ENCODE assay signal across 14 mouse cellular contexts in genomic region chr11:77896011-77896410, GRCm38 (mm10). TPM values are rescaled to one million over a fixed set of nuclear protein-coding genes. Genes with fewer than 3 reads are reported as not detected.
DNase-seq lines count a peak whose midpoint lies in the region; ATAC-seq and TF ChIP-seq lines count a peak whose summit lies in the region.
"Had no signal": no experiment of that assay in that cellular context is flagged by ENCODE, and none has a peak within 500 bp of the region (broad histone marks: within the 10 kb centered on the region; RNA-seq: fewer than 3 reads in every experiment).

No protein-coding gene starts in this region.

- H3K4me1 ChIP-seq in embryonic facial prominence, embryonic 12.5 days, result peaks cover 34% of the 10 kb centered on the region
- H3K4me1 ChIP-seq in embryonic facial prominence, embryonic 10.5 days, result peaks cover 51% of the 10 kb centered on the region
- H3K4me1 ChIP-seq in embryonic facial prominence, embryonic 14.5 days (ENCODE audit: control insufficient read depth, insufficient read depth, low read length), result peaks cover 36% of the 10 kb centered on the region
- H3K4me1 ChIP-seq in hindbrain, embryonic 12.5 days, result peaks cover 74% of the 10 kb centered on the region
- peaks cover 81% of the 10 kb centered on the region for H3K4me1 ChIP-seq in midbrain, embryonic 13.5 days (replicated peaks)

- H3K4me2 ChIP-seq in embryonic facial prominence, embryonic 12.5 days (replicated peaks), result 0 out of 2 replicates have a peak overlapping the region, but pooled peaks have one; percentile 39
- H3K4me2 ChIP-seq in embryonic facial prominence, embryonic 14.5 days (ENCODE audit: low read depth, low read length), result peak overlapping the region; percentile 46
- H3K4me2 ChIP-seq in hindbrain, embryonic 12.5 days (replicated peaks), result peak overlapping the region; percentile 41
- peak overlapping the region; percentile 53 for H3K4me2 ChIP-seq in midbrain, embryonic 13.5 days (replicated peaks)

- ATAC-seq in embryonic facial prominence, embryonic 12.5 days (ENCODE audit: insufficient number of reproducible peaks, insufficient read depth, low FRiP score, low TSS enrichment), result no peak
- no peak for ATAC-seq in embryonic facial prominence, embryonic 14.5 days (ENCODE audit: low read depth)
- no peak for ATAC-seq in hindbrain, embryonic 12.5 days (ENCODE audit: low FRiP score)
- ATAC-seq in midbrain, embryonic 13.5 days, result no peak

- H3K27me3 ChIP-seq in embryonic facial prominence, embryonic 12.5 days, result peaks cover 37% of the 10 kb centered on the region
- H3K27me3 ChIP-seq in embryonic facial prominence, embryonic 10.5 days (replicated peaks; ENCODE audit: low read depth, poor library complexity, severe bottlenecking), result peaks cover 93% of the 10 kb centered on the region
- H3K27me3 ChIP-seq in embryonic facial prominence, embryonic 14.5 days (replicated peaks; ENCODE audit: control insufficient read depth, insufficient read depth, low read length), result peaks cover 39% of the 10 kb centered on the region
- H3K27me3 ChIP-seq in hindbrain, embryonic 12.5 days, result peaks cover 37% of the 10 kb centered on the region
- peaks cover 4% of the 10 kb centered on the region; the same call in 1 of the 2 replicates for H3K27me3 ChIP-seq in midbrain, embryonic 13.5 days

- H3K4me3 ChIP-seq in embryonic facial prominence, embryonic 12.5 days, result no peak overlapping the region
- H3K4me3 ChIP-seq in embryonic facial prominence, embryonic 10.5 days, result no peak overlapping the region
- H3K4me3 ChIP-seq in embryonic facial prominence, embryonic 14.5 days (ENCODE audit: low read depth, low read length), result no peak overlapping the region
- H3K4me3 ChIP-seq in hindbrain, embryonic 12.5 days, result no peak overlapping the region
- H3K4me3 ChIP-seq in midbrain, embryonic 13.5 days (replicated peaks), result no peak overlapping the region
- no peak overlapping the region for H3K4me3 ChIP-seq in left cerebral cortex, adult 2 months
- H3K4me3 ChIP-seq: megakaryocyte, embryonic 14.5 days; neural tube, embryonic 12.5 days had no signal

- H3K9ac ChIP-seq in embryonic facial prominence, embryonic 12.5 days, result no peak overlapping the region
- H3K9ac ChIP-seq in embryonic facial prominence, embryonic 14.5 days (ENCODE audit: low read depth, low read length), result no peak overlapping the region
- no peak overlapping the region for H3K9ac ChIP-seq in hindbrain, embryonic 12.5 days
- H3K9ac ChIP-seq in midbrain, embryonic 13.5 days (replicated peaks), result peak overlapping the region; percentile 45; the same call in 1 of the 2 replicates
- H3K9ac ChIP-seq: embryonic facial prominence, embryonic 15.5 days; neural tube, embryonic 12.5 days had no signal

- H3K36me3 ChIP-seq in embryonic facial prominence, embryonic 12.5 days, result no peaks in the 10 kb centered on the region
- no peaks in the 10 kb centered on the region for H3K36me3 ChIP-seq in embryonic facial prominence, embryonic 10.5 days (replicated peaks)
- H3K36me3 ChIP-seq in embryonic facial prominence, embryonic 14.5 days (ENCODE audit: control insufficient read depth, insufficient read depth, low read length), result no peaks in the 10 kb centered on the region
- no peaks in the 10 kb centered on the region for H3K36me3 ChIP-seq in hindbrain, embryonic 12.5 days
- no peaks in the 10 kb centered on the region for H3K36me3 ChIP-seq in midbrain, embryonic 13.5 days
- H3K36me3 ChIP-seq: embryonic facial prominence, embryonic 15.5 days; neural tube, embryonic 12.5 days had no signal

- TF ChIP-seq CTCF in left cerebral cortex, adult 2 months (IDR thresholded peaks at IDR 0.05), result no peak; the same call in 1 of the 2 replicates

- no peak overlapping the region for H3K27ac ChIP-seq in embryonic facial prominence, embryonic 12.5 days
- H3K27ac ChIP-seq in embryonic facial prominence, embryonic 10.5 days (replicated peaks), result no peak overlapping the region
- no peak overlapping the region for H3K27ac ChIP-seq in embryonic facial prominence, embryonic 14.5 days (replicated peaks; ENCODE audit: low read depth, low read length)
- H3K27ac ChIP-seq in hindbrain, embryonic 12.5 days, result peak overlapping the region; percentile 85
- peak overlapping the region; percentile 97 for H3K27ac ChIP-seq in midbrain, embryonic 13.5 days
- no peak overlapping the region for H3K27ac ChIP-seq in left cerebral cortex, adult 2 months
- H3K27ac ChIP-seq: embryonic facial prominence, embryonic 15.5 days; neural tube, embryonic 12.5 days had no signal

- 78% methylated on average over 9 of the region's 9 CpGs for WGBS in embryonic facial prominence, embryonic 12.5 days
- 85% methylated on average over 9 of the region's 9 CpGs for WGBS in embryonic facial prominence, embryonic 10.5 days
- 70% methylated on average over 9 of the region's 9 CpGs for WGBS in embryonic facial prominence, embryonic 14.5 days
- whole genome bisulfite sequencing in hindbrain, embryonic 12.5 days, result 68% methylated on average over 9 of the region's 9 CpGs
- WGBS in midbrain, embryonic 13.5 days, result 45% methylated on average over 9 of the region's 9 CpGs

- intact Hi-C loops in left cerebral cortex, adult 2 months (cut with DNase I), result loop anchor here (5.0 kb wide), 1 partner anchor 36 kb away; the partner anchor contains the start of gene Sez6

- no peaks in the 10 kb centered on the region for H3K9me3 ChIP-seq in embryonic facial prominence, embryonic 12.5 days
- H3K9me3 ChIP-seq in embryonic facial prominence, embryonic 10.5 days, result no peaks in the 10 kb centered on the region
- H3K9me3 ChIP-seq in embryonic facial prominence, embryonic 14.5 days (ENCODE audit: control insufficient read depth, low read length), result no peaks in the 10 kb centered on the region
- no peaks in the 10 kb centered on the region for H3K9me3 ChIP-seq in hindbrain, embryonic 12.5 days (replicated peaks)
- H3K9me3 ChIP-seq in midbrain, embryonic 13.5 days, result no peaks in the 10 kb centered on the region
- H3K9me3 ChIP-seq: embryonic facial prominence, embryonic 15.5 days; neural tube, embryonic 12.5 days had no signal

- DNase-seq in embryonic facial prominence, embryonic 10.5 days (ENCODE audit: low spot score), result no peak
- no peak for DNase-seq in embryonic facial prominence, embryonic 14.5 days (ENCODE audit: low spot score)
- DNase-seq in left cerebral cortex, adult 2 months (ENCODE audit: extremely low spot score in 1 of 2, low spot score in 2 of 2), result no peak
- no peak for DNase-seq in layer of hippocampus, postnatal 10 days (ENCODE audit: low spot score in 2 of 2)
- DNase-seq in frontal cortex, adult 2 months (ENCODE audit: extremely low spot score in 1 of 2, low spot score in 1 of 2), result no peak
- DNase-seq: kidney, postnatal 25 days had no signal

RNA-seq across cellular contexts. Expression of gene Pipox, which starts 2.1 kb away (rescaled TPM):
- polyA plus RNA-seq in embryonic facial prominence, embryonic 12.5 days (2016; fragmentation: Nextera tagmentation; extraction: Ambion mirVana), result 1.7 and 3.2 TPM in 2 replicates
- polyA plus RNA-seq in embryonic facial prominence, embryonic 10.5 days (2016; fragmentation: Nextera tagmentation; extraction: Ambion mirVana), result 2.1 and 2.7 TPM in 2 replicates
- polyA plus RNA-seq in embryonic facial prominence, embryonic 14.5 days (2014; fragmentation: Nextera tagmentation; extraction: Ambion mirVana), result 1.5 and 1.8 TPM in 2 replicates
- polyA plus RNA-seq in hindbrain, embryonic 12.5 days (2016; fragmentation: Nextera tagmentation; extraction: Ambion mirVana), result 5.0 and 7.1 TPM in 2 replicates
- polyA plus RNA-seq in midbrain, embryonic 13.5 days (2015; fragmentation: Nextera tagmentation; extraction: Ambion mirVana), result 8.6 and 11.0 TPM in 2 replicates
- 1 to 10 TPM in 1 of 2 experiments, under 1 TPM in 1; 0.70 to 1.3 TPM for total RNA-seq in left cerebral cortex, adult 2 months (2021)
- total RNA-seq in layer of hippocampus, postnatal 10 days (2021), result 1 to 10 TPM; 1.5 to 1.9 TPM
- 7.0 and 8.6 TPM in 2 replicates for polyA plus RNA-seq in frontal cortex, adult 2 months (2012; rRNA removed)

RNA-seq across cellular contexts. Expression of gene Sez6, which starts 34.6 kb away (rescaled TPM):
- 2.0 and 2.4 TPM in 2 replicates for polyA plus RNA-seq in embryonic facial prominence, embryonic 12.5 days (2016; fragmentation: Nextera tagmentation; extraction: Ambion mirVana)
- polyA plus RNA-seq in embryonic facial prominence, embryonic 10.5 days (2016; fragmentation: Nextera tagmentation; extraction: Ambion mirVana), result 2.3 and 2.5 TPM in 2 replicates
- 1.4 and 1.8 TPM in 2 replicates for polyA plus RNA-seq in embryonic facial prominence, embryonic 14.5 days (2014; fragmentation: Nextera tagmentation; extraction: Ambion mirVana)
- 47.3 and 48.7 TPM in 2 replicates for polyA plus RNA-seq in hindbrain, embryonic 12.5 days (2016; fragmentation: Nextera tagmentation; extraction: Ambion mirVana)
- polyA plus RNA-seq in midbrain, embryonic 13.5 days (2015; fragmentation: Nextera tagmentation; extraction: Ambion mirVana), result 118 TPM in 2 replicates
- total RNA-seq in left cerebral cortex, adult 2 months (2021), result 100 to 1,000 TPM; 127 to 157 TPM
- total RNA-seq in layer of hippocampus, postnatal 10 days (2021), result 100 to 1,000 TPM; 215 to 221 TPM
- polyA plus RNA-seq in frontal cortex, adult 2 months (2012; rRNA removed), result 169 and 190 TPM in 2 replicates
- total RNA-seq: liver, adult 2 months had no signal
- polyA plus RNA-seq: liver, adult 2 months; spleen, adult 2 months had no signal

Comparison
In these comparisons a context has a peak if more than half of its experiments do, and no peak if none do; other contexts are left out.
1. H3K27ac ChIP-seq: peak in hindbrain, embryonic 12.5 days (single experiment) and midbrain, embryonic 13.5 days (single experiment); none in embryonic facial prominence, embryonic 12.5 days (single experiment), embryonic facial prominence, embryonic 10.5 days (single experiment), embryonic facial prominence, embryonic 14.5 days (single experiment) and left cerebral cortex, adult 2 months (single experiment).
2. RNA of gene Sez6, which starts 34.6 kb away (polyA plus RNA-seq): 169 to 190 TPM in frontal cortex, adult 2 months, 118 TPM in midbrain, embryonic 13.5 days and 47.3 to 48.7 TPM in hindbrain, embryonic 12.5 days; 2.3 to 2.5 TPM in embryonic facial prominence, embryonic 10.5 days, 2.0 to 2.4 TPM in embryonic facial prominence, embryonic 12.5 days and 1.4 to 1.8 TPM in embryonic facial prominence, embryonic 14.5 days; every median in the first group is over 10 times any median in the second.
3. Peak in every context shown above with its lines, with median percentiles within 50 percentile points of each other: H3K4me2 ChIP-seq.